Mouse (Mus musculus): ENCODE data around the gene Ino80b.

The Ino80b gene

DNA sequence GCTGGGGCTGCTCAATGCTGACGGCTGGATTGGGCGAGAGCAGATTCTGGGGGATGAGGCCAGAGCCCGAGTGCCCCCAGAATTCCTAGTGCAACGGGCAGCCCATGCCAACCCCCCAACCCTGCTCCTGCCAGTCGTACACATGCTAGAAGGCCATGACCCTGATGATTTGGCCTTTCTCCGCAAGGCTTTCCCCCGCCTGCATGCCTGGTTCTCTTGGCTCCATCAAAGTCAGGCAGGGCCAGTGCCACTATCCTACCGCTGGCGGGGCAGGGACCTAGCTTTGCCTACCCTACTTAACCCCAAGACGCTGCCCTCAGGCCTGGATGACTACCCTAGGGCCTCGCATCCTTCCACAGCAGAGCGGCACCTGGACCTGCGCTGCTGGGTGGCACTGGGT lies 7.6 kb downstream of the Ino80b start:
- DNase-seq (ENCODE audit: low spot score in 2 of 2), result peak in 1 of 2 experiments; percentile 1

DNA sequence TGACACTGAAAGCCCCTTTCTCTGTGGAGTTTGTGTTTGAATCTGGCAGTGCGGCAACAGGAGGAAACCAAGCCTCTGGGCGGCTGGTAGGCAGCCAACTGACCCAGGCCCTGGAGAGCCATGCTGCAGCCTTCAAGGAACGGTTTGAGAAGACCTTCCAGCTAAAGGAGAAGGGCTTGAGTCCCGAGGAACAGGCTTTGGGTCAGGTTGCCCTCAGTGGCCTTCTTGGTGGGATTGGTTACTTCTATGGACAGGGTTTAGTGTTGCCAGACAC lies 8.1 kb downstream of the Ino80b start:
- DNase-seq (ENCODE audit: low spot score in 2 of 2), result peak in 1 of 2 experiments; percentile 0

DNA sequence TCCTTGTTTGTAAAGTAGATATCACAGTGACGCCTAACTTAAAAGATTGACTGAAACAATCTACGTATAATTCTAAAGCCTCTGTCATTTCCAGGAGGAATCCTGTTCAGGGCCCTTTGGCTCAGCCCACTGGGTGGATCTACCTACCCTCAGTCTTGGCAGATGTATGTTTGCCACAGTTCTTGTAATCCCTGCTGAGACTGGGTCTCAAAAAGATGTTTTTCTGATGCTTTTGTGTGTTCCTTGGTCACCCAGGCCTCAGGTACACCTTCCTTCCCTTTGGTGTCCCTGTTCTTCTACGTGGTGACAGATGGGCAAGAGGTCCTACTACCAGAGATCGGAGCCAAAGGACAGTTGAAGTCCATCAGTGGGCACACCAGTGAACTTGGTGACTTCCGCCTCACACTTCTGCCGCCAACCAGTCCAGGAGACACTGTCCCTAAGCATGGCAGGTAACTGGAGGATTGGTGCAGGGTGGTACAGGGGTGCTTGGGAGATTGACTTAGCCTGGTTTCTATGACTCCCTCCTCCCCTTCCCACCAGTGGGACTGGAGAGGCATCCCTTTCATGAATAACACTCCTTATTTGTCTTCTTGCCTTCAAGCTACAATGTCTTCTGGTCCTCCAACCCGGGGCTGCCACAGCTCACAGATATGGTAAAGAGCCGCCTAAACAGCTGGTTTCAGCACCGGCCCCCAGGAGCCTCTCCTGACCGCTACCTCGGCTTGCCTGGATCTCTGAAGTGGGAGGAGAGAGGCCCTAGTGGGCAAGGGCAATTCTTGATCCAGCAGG lies 8.7 kb downstream of the Ino80b start:
- DNase-seq (ENCODE audit: low spot score in 2 of 2), result no peak

DNA sequence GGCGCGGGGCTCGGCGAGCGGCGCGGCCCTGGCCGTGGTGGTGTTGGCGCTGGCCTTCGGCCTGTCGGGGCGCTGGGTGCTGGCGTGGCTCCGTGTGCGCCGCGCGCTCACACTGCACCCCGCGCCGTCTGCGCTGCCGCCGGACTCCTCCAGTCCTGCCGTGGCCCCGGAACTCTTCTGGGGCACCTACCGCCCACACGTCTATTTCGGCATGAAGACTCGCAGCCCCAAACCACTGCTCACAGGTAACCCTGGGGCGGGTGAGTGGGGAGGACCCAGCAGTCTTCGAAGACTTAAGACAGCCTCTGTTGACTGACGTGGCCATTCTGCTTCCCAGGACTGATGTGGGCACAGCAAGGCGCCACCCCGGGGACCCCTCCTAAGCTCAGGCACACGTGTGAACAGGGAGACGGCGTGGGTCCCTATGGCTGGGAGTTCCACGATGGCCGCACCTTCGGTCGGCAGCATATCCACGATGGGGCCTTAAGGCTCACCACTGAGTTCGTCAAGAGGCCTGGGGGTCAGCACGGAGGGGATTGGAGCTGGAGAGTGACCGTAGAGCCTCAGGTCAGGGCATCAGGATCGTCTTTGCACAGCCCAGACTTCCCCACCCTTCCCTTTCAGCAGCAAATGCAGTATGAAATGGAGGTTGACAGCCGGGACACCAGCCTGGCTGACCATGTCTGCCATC lies 9.4 kb downstream of the Ino80b start:
- no peak for DNase-seq (ENCODE audit: low spot score in 2 of 2)

DNA sequence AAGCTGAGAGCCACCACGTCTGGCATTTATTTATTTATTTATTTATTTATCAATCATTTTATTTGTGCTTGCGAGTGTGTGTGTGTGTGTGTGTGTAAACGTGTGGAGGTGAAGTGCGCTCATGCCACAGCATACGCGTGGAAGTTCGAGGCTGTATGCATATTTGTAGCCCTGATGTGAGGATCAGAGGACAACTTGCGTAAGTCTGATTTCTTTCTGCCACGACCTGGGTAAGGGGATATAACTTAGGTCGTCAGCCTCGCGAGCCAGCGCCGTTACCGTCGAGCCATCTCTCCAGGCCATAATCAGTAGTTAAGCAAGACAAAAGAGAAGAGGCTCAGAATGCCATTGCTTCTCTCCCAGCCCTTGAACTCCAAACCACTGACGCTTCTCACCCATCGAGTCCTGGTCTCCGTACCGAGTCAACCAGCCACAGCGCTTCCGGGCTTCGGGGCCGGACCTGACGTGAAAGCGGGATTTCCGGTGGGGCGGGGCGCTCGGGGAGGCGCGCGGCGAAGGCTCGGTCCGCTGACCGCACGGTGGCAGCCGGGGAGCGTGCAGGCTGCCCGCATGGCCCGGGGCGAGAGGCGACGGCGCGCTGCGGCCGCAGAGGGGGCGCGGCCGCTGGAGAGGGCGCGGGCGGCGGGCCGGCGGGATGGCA lies 10.1 kb downstream of the Ino80b start, which contains the start of gene Mogs:
TSS of gene Mogs (plus strand) at position 486 of the 661 bp plus-strand sequence.
- peak; percentile 93 to 95 for DNase-seq (ENCODE audit: low spot score in 2 of 2)

DNA sequence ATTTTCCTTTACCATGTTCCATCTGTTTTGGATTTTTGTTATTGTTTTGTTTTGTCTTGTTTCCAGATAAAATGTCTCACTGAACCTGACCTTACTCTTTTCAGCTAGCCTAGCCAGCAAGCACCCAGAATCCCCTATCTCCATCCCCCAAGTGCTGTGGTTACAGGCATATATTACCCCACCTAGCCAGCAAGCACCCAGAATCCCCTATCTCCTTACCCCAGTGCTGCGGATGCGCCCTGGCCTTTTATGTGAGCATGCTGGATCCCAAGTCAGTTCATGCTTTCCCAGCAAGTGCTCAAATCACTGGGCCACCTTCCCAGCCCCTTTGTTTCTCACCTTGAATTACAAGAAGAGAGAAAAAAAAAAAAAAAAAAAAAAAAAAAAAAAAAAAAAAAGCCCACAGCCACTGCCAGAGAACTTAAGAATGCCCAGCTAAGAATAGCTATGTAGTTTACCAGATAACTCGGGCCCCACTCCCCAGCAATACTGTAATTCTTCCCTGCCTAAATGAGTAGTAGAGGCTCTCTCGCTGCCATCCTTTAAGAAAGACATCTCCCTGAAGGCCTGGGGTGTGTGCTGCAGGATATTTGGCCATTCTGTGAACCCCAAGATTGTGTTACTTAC lies 13.6 kb downstream of the Ino80b start:
- no peak for DNase-seq (ENCODE audit: low spot score in 2 of 2)

DNA sequence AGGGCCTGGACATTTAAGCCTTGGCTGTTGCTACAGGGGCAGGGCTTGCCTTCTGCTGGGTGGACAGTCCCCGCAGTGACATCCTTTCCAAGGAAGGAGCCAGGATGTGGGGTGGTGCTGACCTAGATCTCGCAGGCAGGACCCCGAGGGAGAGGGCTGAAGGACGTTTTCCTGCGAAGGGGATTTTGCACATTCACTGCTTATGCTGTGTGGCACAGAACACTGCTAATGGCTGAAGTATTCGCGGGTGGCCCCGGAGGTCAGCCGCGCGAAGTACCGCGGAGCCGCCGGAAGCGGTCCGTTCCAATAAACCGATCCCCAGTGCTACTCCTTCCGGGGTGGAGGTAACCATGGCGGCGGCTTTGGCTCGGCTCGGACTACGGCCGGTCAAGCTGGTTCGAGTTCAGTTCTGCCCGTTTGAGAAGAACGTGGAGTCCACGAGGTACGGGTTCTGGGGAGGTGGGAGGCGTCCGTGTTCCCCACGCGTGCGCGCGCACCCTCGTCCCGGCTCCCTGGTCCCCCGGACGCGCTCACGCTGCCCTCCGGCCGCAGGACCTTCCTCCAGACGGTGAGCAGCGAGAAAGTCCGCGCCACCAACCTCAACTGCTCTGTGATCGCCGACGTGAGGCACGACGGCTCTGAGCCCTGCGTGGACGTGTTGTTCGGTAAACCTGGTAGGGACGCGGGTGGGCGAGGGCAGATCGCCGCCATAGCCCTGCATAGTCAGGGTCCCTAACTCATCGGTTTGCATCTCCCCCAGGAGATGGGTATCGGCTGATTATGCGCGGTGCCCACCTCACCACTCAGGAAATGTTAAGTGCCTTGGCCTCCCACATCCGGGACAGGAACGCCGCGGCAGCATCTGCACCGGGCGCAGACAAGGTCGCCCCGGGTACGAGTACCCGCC lies 16.2 kb downstream of the Ino80b start, which contains the start of gene Mrpl53:
TSS of gene Mrpl53 (plus strand) at position 279 of the 907 bp plus-strand sequence.
- DNase-seq (ENCODE audit: low spot score in 2 of 2), result peak; percentile 79 to 84

DNA sequence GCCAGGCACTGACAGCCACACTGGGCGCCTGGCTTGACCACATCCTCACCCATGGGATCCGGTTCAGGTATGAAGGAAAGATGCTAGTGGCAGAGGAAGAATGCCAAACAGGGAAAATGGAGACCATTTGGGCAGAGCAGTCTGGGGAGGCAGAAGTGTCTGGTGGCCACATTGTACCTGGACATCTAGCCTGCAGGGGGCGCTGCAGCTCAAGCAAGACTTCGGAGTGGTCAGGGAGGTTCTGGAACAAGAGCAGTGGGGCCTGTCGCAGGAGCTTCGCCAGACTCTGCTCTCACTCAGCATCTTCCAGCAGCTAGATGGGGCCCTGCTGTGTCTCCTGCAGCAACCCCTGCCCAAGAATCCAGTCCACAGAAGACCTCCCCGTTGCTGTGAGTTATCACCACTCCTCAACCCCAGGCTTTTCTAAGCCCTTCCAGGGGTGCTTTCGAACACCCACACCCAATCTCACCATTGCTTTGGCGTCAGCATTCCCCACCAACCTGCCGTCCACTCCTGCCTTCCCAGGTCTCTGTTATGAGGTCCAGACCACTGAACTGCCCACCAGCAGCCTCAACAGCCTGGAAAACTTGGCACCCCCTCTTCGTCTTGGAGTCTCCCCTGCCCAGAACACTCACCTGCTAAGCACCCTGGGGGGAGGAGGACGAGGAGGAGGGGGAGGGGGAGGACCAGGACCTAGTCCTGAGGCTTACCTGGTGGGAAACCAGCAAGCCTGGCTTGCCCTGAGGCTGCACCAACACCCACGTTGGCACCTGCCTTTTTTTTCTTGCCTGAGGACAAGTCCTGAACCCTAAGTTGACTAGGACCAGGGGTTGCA lies 17.4 kb downstream of the Ino80b start:
- peak in 1 of 2 experiments; percentile 52 for DNase-seq (ENCODE audit: low spot score in 2 of 2)

DNA sequence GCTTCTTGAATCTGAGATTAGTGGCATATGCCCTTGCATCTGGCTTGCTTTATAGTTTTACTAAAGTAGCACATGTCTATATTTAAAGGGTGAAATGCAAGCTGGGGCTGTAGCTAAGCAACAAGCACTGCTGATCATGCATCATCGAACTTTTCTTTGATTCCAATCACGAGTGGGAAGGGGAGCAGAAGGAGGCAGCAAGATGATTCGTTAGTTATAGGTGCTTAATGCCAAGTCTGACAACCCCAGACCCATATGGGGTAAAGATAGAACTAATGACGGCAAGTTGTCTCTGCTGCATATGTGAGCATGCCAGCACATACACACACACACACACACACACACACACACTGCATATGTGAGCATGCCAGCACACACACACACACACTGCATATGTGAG lies 21.1 kb downstream of the Ino80b start:
- no peak for DNase-seq (ENCODE audit: low spot score in 2 of 2)

DNA sequence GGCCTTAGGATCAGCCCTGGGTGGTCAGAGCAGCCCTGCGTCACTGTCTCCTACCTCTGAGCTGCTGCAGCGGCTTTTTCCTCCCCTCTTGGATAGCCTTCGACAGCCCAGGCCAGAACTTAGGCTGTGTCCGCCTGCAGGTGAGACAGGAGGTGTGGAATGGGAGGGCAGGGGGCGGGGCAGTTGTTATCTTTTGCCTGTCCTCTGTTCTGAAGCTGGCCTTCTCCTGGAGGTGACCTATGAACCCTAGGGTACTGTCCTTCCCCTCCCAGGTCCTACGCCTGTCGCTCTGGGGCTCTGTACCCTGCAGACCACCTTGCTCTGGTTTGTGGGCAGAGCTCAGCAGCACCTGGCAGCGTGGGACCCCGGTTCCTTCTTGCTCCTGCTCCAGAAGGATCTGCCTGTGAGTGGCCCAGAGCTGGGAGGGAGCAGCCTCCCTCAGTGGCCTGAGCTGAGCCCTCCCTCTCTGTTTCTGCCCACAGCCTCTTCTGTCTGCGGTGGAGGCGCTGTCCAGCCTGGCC lies 22.0 kb downstream of the Ino80b start:
- no peak for DNase-seq (ENCODE audit: low spot score in 2 of 2)

DNA sequence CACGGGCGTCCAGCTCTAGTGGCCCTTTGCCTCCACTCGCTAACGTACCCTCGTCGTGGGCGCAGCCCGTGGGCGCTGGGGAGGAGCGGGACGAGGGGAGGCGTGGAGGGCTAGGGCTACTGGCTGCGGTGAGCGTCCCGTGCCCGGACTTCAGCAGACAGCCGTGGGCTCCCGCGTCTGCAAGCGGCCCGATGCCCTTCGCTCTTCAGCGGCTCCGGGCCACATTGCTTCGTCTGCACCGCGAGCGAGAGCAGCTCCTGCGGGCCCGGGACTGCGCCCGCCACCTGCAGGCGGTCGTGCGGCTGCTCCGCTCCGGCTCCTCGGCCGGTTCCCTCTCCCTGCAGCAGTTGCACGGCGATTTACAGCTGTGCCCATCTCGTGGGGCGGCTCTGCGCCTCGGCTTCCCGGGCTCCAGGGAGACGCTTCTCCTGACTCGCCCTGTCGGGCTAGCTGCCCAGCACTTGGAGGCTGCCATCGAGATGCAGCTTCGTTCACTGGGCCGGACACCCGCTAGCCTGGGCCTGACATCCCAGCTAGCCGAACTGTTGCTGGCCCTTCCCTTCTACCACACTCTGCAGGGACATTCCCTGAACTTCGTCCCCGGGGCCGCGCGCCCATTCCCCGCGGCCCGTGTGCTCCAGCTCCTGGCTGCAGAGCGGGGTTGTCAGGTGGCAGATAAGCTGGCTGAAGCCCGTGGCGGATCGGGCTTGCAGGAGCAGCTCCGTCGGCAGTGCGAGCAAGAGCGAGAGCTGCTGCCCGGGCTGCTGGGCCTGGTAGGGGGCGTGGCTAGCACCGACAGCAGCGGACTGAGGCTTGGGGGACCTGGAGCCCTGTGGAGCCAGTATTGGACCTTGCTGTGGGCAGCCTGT lies 23.3 kb downstream of the Ino80b start:
- peak in 1 of 2 experiments; percentile 46 for DNase-seq (ENCODE audit: low spot score in 2 of 2)

DNA sequence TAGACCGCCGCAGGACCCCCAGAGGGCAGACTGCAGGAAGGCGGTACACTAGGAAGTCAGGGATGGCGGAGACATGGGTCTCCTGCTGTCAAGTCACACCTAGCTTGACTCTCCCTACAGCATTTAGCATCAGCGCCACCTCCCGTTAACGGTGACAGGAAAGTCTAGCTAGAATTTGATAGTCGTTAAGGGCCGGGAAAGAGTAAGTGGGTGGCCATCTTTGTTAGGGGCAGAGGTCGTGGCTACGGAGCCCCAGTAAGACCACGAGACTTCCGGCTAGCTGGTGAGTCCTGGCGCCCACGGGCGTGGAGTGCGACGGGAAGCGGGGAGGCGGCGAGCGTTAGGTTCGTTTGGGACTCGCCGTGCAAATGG lies 23.9 kb downstream of the Ino80b start, which contains the start of the genes Ccdc142 and Gm42688:
TSS of gene Ccdc142 (plus strand) at position 286 of the 372 bp plus-strand sequence.
TSS of gene Gm42688 (plus strand) at position 302 of the 372 bp plus-strand sequence.
- DNase-seq (ENCODE audit: low spot score in 2 of 2), result peak; percentile 92 to 93

DNA sequence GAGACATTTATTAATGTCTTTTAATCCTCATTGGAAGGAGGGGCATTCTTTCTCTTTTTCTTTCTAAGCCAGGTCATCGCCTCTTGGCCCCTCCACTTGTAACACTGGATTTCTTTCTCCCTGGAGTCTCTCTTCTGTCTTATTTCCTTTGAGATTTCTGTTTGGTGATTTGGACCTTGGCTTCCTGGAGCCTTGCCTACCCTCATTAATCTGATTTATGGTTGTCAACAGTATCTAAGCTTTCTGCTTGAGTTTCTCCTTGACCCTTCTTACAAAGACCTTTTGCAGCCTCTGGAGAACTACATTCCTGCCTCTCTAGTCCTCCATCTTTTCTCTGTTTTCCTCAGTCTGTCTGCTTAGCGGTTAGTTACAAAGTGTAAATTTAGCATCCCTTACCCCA lies 26.8 kb downstream of the Ino80b start:
- DNase-seq (ENCODE audit: low spot score in 2 of 2), result no peak

DNA sequence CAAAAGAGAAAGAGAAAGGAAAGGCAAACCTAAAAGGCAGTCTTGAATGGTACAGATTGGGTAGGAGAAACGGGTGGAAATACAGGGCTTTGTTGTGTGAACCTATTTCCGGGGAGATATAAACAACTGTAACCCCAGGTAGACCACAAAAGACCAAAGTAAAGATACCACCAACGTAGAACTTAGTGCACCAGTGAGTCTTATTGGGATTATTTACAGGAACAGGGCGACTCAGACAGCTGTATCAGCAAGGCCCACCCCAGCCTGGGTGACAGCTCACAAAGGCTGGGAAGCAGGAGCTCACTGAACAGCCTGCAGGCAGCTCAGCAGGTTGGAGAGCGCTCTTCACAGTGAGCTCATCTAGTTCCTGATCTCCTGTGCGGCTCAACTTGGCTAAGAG lies 29.3 kb downstream of the Ino80b start:
- DNase-seq (ENCODE audit: low spot score in 2 of 2), result no peak

DNA sequence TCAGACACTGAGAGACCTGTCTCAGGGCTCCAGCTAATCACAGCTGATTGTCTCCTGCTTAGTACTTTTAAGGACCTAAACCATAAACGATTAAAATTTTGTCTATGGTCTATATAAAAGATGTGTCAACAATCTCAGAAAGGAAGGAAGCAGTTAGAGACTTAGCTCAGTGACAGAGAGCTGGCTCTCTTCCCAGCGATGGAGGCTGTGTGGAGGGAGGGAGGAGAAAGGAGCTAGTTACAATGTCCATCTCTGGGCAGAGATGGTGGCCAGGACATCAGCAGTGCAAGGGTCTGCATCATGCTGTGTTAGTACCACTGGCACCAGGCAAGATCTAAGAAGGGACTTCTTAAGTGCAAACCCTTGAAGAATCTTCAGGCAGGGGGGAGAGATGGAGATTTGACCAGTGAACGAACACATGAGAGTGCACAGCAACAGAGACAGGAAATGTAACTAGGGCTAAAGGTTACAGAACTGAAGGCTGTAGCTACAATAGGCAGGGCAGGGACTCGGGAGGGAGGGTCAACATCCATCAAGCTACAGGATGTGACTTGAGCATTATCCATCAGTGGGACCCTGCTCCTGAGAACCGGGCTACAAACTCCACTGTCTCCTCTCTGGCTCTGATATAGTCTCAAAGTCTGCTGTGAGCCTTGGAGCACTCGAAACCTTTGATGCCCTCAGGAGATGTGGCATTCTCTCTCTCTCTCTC lies 32.7 kb downstream of the Ino80b start:
- no peak for DNase-seq (ENCODE audit: low spot score in 2 of 2)

DNA sequence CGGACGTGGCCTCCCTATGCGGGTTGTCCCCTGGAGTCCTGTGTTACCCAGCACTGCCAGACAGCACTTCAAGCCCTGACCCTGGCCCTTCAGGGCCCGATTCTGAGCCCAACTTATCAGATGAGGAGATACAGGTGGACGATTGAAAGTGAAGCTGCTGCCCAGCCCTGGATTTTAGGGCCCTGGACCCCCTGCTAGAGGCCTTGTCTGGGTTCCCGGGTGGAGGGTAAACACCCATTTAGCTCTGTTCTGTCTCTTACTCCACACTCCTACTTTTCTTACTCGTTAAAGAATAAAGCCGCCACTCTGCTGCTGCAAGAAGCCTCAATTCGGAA lies 37.3 kb downstream of the Ino80b start:
- DNase-seq (ENCODE audit: low spot score in 2 of 2), result no peak

DNA sequence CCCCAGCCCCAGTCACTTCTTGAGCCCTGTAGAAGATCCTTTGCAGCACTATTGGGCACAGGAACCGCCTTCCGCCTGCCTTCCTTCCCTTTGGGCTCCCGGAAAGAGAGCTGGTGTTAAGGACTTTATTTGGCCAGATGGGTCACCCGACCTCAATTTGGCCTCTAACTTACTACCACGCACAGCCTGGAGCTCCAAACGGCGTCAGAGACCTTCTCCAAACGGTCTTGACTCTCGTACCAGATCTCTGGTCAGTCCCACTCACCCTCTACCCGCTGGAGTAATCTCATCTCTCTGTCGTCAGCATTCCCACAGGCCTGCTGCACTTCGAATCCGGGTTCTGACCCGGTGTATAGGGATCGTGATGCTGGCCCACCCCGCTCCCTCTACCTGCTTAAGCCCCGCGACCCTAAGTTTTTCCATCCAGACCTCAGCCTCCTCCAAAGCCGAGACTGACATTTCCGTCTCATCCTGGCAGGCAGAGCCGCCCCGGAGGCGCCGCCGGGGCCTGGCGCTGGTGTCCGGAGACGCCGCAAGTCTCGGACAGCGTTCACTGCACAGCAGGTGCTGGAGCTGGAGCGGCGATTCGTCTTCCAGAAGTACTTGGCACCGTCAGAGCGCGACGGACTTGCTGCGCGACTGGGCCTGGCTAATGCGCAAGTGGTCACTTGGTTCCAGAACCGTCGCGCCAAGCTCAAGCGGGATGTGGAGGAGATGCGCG lies 37.9 kb downstream of the Ino80b start:
- peak in 1 of 2 experiments; percentile 46 for DNase-seq (ENCODE audit: low spot score in 2 of 2)

All from heart, adult 9 months (tissue).